Mouse (Mus musculus): ENCODE measurements around the gene Ptbp3. TPM values are rescaled to one million over a fixed set of nuclear protein-coding genes. Genes with fewer than 3 reads are reported as not detected.

Ptbp3 gene
- polyA plus RNA-seq, 1 experiment from 2014 or later, result 36.3 TPM

DNA sequence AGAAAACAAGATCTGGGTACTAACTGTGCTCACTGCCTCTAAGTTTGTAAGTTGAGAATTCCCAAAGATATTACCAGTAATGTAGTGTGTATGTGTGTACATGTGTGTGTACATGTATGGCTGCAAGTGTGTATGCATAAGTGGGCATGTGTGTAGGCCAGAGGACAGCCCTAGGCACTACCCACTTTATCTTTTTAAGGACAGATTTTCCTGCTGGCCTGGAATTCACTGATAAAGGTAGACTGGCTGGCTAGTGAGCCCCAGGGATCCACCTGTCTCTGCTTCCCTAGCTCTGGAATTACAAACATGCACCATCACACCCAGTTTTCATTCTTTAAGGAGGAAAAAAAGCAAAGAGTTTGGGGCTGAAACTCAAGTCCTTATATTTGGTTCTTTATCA lies 6.0 kb upstream of the Ptbp3 start:
- Histone ChIP-seq H3K27me3 (ENCODE audit: insufficient read depth, low read length) (no peaks in the 10 kb centered on the region), H3K4me2 (ENCODE audit: low read depth, low read length) (no peak overlapping the region), H3K27ac (ENCODE audit: low read depth) (no peak overlapping the region), H3K4me3 (ENCODE audit: low read depth, low read length) (no peak overlapping the region), H3K36me3 (replicated peaks; ENCODE audit: insufficient read depth, low read length) (no peaks in the 10 kb centered on the region), H3K4me1 (ENCODE audit: insufficient read depth) (peaks cover 27% of the 10 kb centered on the region), H3K9ac (replicated peaks) (no peak overlapping the region), H3K9me3 (ENCODE audit: low read length) (no peaks in the 10 kb centered on the region)
- DNase-seq (no peak), ATAC-seq (0 out of 2 replicates have a peak, but pooled peaks have one; percentile 18)
- TF ChIP-seq CTCF (IDR thresholded peaks at IDR 0.05; ENCODE audit: low read depth) (no peak), EP300 (IDR thresholded peaks at IDR 0.05; ENCODE audit: low read depth) (peak; percentile 42; the same call in 1 of the 2 replicates)

DNA sequence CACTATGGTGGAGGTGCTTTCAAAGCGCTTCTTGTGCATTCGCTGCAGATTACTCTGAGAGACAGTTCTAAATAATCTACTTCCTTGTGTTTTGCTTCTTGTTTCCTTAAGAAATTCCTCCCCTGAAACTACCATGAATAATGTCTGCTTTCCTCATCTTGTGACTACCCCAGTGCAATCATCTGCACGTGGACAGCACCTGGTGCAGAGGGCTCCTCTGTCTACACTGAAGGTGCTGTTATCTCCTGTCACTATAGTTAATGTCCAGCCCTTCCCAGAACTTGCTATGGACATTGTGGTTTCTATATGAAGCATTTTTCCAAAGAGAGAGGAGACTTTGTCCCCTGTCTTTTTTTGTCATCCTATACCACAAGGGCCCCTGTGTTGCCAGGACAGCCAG lies 4.4 kb upstream of the Ptbp3 start:
- WGBS (ENCODE audit: insufficient replicate concordance), result 66% methylated on average over 3 of the region's 3 CpGs
- no peak overlapping the region for H3K9ac ChIP-seq (replicated peaks)
- H3K27me3 ChIP-seq (ENCODE audit: insufficient read depth, low read length), result no peaks in the 10 kb centered on the region
- H3K4me3 ChIP-seq (ENCODE audit: low read depth, low read length), result no peak overlapping the region
- ATAC-seq (no peak), DNase-seq (no peak)
- H3K27ac ChIP-seq (ENCODE audit: low read depth), result peak overlapping the region; percentile 56
- H3K4me1 ChIP-seq (ENCODE audit: insufficient read depth), result peaks cover 24% of the 10 kb centered on the region
- no peaks in the 10 kb centered on the region for H3K36me3 ChIP-seq (replicated peaks; ENCODE audit: insufficient read depth, low read length)
- no peak overlapping the region for H3K4me2 ChIP-seq (ENCODE audit: low read depth, low read length)
- TF ChIP-seq EP300 (IDR thresholded peaks at IDR 0.05; ENCODE audit: low read depth), result no peak
- TF ChIP-seq CTCF (IDR thresholded peaks at IDR 0.05; ENCODE audit: low read depth), result no peak
- no peaks in the 10 kb centered on the region for H3K9me3 ChIP-seq (ENCODE audit: low read length)

DNA sequence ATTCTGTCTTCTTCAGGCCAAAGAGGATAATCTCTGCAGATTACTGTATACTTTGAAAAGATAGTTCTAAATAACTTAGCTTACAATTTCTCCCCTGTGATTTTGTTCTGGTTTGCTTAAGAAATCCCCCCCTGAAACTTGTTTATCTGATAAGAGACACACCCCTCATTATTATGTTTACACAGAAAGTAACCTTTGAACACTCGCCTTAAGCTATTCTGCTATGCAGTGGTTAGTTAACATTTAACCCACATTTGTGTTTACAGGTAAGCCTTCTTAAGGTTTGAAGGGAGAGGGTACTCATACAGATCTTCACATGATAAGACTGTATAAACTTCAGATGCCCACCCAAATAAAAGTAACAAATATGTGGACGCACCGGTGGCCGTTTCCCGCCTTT lies 3.7 kb upstream of the Ptbp3 start:
- 0 out of 2 replicates have a peak, but pooled peaks have one; percentile 14 for TF ChIP-seq EP300 (IDR thresholded peaks at IDR 0.05; ENCODE audit: low read depth)
- TF ChIP-seq CTCF (IDR thresholded peaks at IDR 0.05; ENCODE audit: low read depth), result no peak
- Histone ChIP-seq H3K27me3 (ENCODE audit: insufficient read depth, low read length) (no peaks in the 10 kb centered on the region), H3K36me3 (replicated peaks; ENCODE audit: insufficient read depth, low read length) (no peaks in the 10 kb centered on the region), H3K4me3 (ENCODE audit: low read depth, low read length) (no peak overlapping the region), H3K4me2 (ENCODE audit: low read depth, low read length) (no peak overlapping the region), H3K4me1 (ENCODE audit: insufficient read depth) (peaks cover 21% of the 10 kb centered on the region), H3K27ac (ENCODE audit: low read depth) (peak overlapping the region; percentile 56), H3K9me3 (ENCODE audit: low read length) (no peaks in the 10 kb centered on the region), H3K9ac (replicated peaks) (no peak overlapping the region)
- no peak for DNase-seq
- no peak for ATAC-seq
- 77% methylated on average over 5 of the region's 5 CpGs for WGBS (ENCODE audit: insufficient replicate concordance)

DNA sequence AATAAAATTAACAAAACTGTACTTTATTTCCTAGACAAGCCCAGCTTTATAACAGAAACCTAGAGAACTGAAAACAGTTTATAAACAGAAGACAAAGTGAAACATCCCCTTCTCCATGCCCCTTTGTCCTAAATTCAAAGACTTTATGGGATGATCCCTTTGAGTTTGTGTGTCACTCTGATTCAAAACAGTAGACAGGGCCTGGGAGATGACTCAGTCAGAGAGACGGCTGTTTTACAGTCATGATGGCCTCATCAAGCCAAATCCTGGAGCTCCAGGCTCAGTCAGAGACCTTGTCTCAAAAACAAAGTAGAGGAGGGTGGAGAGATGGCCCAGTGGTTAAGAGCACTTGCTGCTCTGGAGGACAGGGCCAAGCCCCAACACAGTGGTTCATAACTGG lies 2.7 kb upstream of the Ptbp3 start:
- DNase-seq, result no peak
- no peak for ATAC-seq

DNA sequence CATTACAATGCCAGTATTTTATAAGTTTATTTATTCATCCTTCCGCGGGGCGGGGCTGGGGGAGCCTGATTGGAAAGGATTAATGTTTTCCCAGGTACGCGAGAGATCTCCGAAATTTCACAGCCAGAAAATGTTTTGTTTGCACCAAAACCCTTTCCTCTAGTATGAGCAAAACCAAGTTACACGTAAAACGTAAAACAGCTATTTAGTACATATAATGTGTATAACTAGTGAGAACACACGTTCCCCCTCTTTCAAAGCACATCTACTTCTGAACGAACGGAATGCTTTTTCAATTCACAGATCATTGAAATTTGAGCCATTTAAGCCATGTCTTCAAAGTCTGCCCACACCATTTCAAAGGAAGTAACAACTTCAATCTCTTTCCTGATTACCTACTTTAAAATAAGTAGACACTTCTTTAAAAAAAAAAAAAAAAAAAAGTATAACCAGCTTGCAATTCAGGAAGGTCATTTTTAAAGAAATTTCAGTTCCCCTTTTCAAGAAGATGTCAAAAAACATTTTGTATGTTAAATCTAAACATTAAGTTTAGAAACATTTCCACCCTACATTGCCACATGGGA lies 905 bp upstream of the Ptbp3 start:
- peaks cover 21% of the 10 kb centered on the region for H3K4me1 ChIP-seq (ENCODE audit: insufficient read depth)
- peak overlapping the region; percentile 97 for H3K4me3 ChIP-seq (ENCODE audit: low read depth, low read length)
- peak overlapping the region; percentile 97 for H3K4me2 ChIP-seq (ENCODE audit: low read depth, low read length)
- TF ChIP-seq CTCF (IDR thresholded peaks at IDR 0.05; ENCODE audit: low read depth) (no peak), EP300 (IDR thresholded peaks at IDR 0.05; ENCODE audit: low read depth) (no peak)
- no peaks in the 10 kb centered on the region for H3K9me3 ChIP-seq (ENCODE audit: low read length)
- no peaks in the 10 kb centered on the region for H3K36me3 ChIP-seq (replicated peaks; ENCODE audit: insufficient read depth, low read length)
- H3K27ac ChIP-seq (ENCODE audit: low read depth), result peak overlapping the region; percentile 100
- H3K9ac ChIP-seq (replicated peaks), result peak overlapping the region; percentile 99
- H3K27me3 ChIP-seq (ENCODE audit: insufficient read depth, low read length), result no peaks in the 10 kb centered on the region
- no peak for DNase-seq
- WGBS (ENCODE audit: insufficient replicate concordance), result 7% methylated on average over 11 of the region's 11 CpGs
- no peak for ATAC-seq

More for the DNA sequence above, 2.7 kb upstream of the Ptbp3 start:
- no peak overlapping the region for H3K4me2 ChIP-seq (ENCODE audit: low read depth, low read length)
- H3K9me3 ChIP-seq (ENCODE audit: low read length), result no peaks in the 10 kb centered on the region
- WGBS (ENCODE audit: insufficient replicate concordance), result 83% methylated on average over 1 of the region's 1 CpGs
- TF ChIP-seq EP300 (IDR thresholded peaks at IDR 0.05; ENCODE audit: low read depth), result no peak
- TF ChIP-seq CTCF (IDR thresholded peaks at IDR 0.05; ENCODE audit: low read depth), result no peak
- peaks cover 19% of the 10 kb centered on the region for H3K4me1 ChIP-seq (ENCODE audit: insufficient read depth)
- H3K27me3 ChIP-seq (ENCODE audit: insufficient read depth, low read length), result no peaks in the 10 kb centered on the region
- H3K27ac ChIP-seq (ENCODE audit: low read depth), result peak overlapping the region; percentile 56; the same call in 1 of the 2 replicates
- no peak overlapping the region for H3K9ac ChIP-seq (replicated peaks)
- no peaks in the 10 kb centered on the region for H3K36me3 ChIP-seq (replicated peaks; ENCODE audit: insufficient read depth, low read length)
- no peak overlapping the region for H3K4me3 ChIP-seq (ENCODE audit: low read depth, low read length)

DNA sequence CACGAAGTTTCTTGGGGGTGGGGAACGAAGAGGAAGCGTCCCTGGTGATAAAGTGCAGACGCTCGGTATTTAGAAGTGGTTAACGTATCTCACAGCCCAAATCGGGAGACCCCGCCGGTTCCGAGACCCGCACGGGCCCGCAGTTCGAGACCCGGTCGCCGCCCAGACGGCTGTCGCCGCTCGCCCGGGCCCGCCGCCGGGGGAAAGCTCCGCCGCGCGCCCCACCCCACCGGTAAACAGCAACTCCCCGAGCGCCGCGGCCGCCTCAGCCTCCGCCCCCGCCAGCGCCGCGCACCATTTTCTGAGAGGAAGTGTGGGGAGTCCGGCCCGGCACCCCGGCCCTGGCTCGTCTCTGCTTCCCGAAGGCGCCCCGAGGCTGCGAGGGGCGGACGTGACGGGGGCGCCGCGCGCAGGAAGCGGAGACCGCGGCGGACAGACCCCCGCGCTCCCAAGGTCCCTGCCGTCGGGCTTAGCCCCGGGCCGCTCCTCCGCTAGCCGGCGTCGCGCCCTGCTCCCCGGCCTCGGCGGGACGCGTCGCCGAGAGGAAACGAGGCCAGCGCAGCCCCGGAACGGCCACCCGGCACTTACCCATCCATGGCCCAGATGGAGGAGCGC lies 497 bp downstream of the Ptbp3 start:
- Histone ChIP-seq H3K4me2 (ENCODE audit: low read depth, low read length) (peak overlapping the region; percentile 97), H3K27ac (ENCODE audit: low read depth) (peak overlapping the region; percentile 100), H3K9ac (replicated peaks) (peak overlapping the region; percentile 99), H3K27me3 (ENCODE audit: insufficient read depth, low read length) (no peaks in the 10 kb centered on the region), H3K9me3 (ENCODE audit: low read length) (no peaks in the 10 kb centered on the region), H3K36me3 (replicated peaks; ENCODE audit: insufficient read depth, low read length) (no peaks in the 10 kb centered on the region), H3K4me3 (ENCODE audit: low read depth, low read length) (peak overlapping the region; percentile 97), H3K4me1 (ENCODE audit: insufficient read depth) (peaks cover 20% of the 10 kb centered on the region)
- TF ChIP-seq EP300 (IDR thresholded peaks at IDR 0.05; ENCODE audit: low read depth) (no peak), CTCF (IDR thresholded peaks at IDR 0.05; ENCODE audit: low read depth) (no peak)
- WGBS (ENCODE audit: insufficient replicate concordance), result 3% methylated on average over 44 of the region's 83 CpGs
- ATAC-seq (peak; percentile 71), DNase-seq (peak; percentile 88)
